In genomic region chr1:22211232-22211631, GRCm38 (mm10) we compare ENCODE assay signal across 16 mouse cellular contexts.
"Had no signal": no experiment of that assay in that cellular context is flagged by ENCODE, and none has a peak within 500 bp of the region (broad histone marks: within the 10 kb centered on the region; RNA-seq: fewer than 3 reads in every experiment).

No protein-coding gene starts in this region.

- H3K4me3 ChIP-seq: midbrain, embryonic 10.5 days; midbrain, embryonic 12.5 days; myocyte; neural tube, embryonic 13.5 days; neural tube, embryonic 15.5 days had no signal

- DNase-seq: lung, adult 18-20 months; lung, embryonic 14.5 days; lung, postnatal 10 days; lung, postnatal 4 days; midbrain, embryonic 14.5 days; retina, postnatal 1 day; right cerebral cortex, postnatal 4 days; spleen, adult 18-20 months; thymus, adult 2 months; thymus, postnatal 25 days; thymus, postnatal 4 days had no signal

- H3K27ac ChIP-seq: midbrain, embryonic 10.5 days; midbrain, embryonic 12.5 days; neural tube, embryonic 13.5 days; neural tube, embryonic 15.5 days had no signal
